Mouse (Mus musculus) megakaryocyte progenitor cell, adult 5-6 weeks (primary cell): ENCODE measurements around the gene Igf1r. TPM values are rescaled to one million over a fixed set of nuclear protein-coding genes. Genes with fewer than 3 reads are reported as not detected.

Experiments used
- ATAC-seq: replicated peaks from 2 replicates; pipeline ENCODE4 v1.8.0; 2016; ENCODE audit warnings: mild to moderate bottlenecking, moderate TSS enrichment, inconsistent platforms; ENCODE audit not compliant: poor library complexity
- total RNA-seq, 2 experiments: library from RNA; stranded (forward) in 1 of 2; stranded (reverse) in 1 of 2; fragments of 157-497, 149-512 nt in 1 of 2; fragments of 200-1000 nt in 1 of 2; gene quantifications; 2 replicates each; pipeline versions ENCODE4 v1.2.3 to v1.2.4; 2015 to 2017

Igf1r gene
- total RNA-seq (2015) (46.1 and 50.3 TPM in 2 replicates), total RNA-seq (2017) (22.4 and 25.0 TPM in 2 replicates)

- peak; percentile 17 for ATAC-seq
These were observed at the start of gene Igf1r for GRCm38 (mm10) chr7:67952777-67953700. TSS of gene Igf1r (plus strand) at chr7:67952827.

GRCm38 (mm10) chr7:67906358-67906757 lies 46.3 kb upstream of the Igf1r start:
- peak; percentile 97 for ATAC-seq

- no peak for ATAC-seq
These were observed 44.7 kb upstream of the Igf1r start for GRCm38 (mm10) chr7:67907786-67908400.

GRCm38 (mm10) chr7:67910528-67910927 lies 42.1 kb upstream of the Igf1r start:
- ATAC-seq, result no peak

- ATAC-seq, result no peak
These were observed 41.7 kb upstream of the Igf1r start for GRCm38 (mm10) chr7:67910947-67911346.

GRCm38 (mm10) chr7:67911841-67912240 lies 40.8 kb upstream of the Igf1r start:
- peak; percentile 96 for ATAC-seq

- ATAC-seq, result no peak
These were observed 35.7 kb upstream of the Igf1r start for GRCm38 (mm10) chr7:67916960-67917359.

- ATAC-seq, result no peak
These were observed 34.9 kb upstream of the Igf1r start for GRCm38 (mm10) chr7:67917753-67918152.

GRCm38 (mm10) chr7:67919467-67919866 lies 33.2 kb upstream of the Igf1r start:
- no peak for ATAC-seq

GRCm38 (mm10) chr7:67924215-67924614 lies 28.4 kb upstream of the Igf1r start:
- ATAC-seq, result peak; percentile 39; the same call in 1 of the 2 replicates

GRCm38 (mm10) chr7:67930132-67930531 lies 22.5 kb upstream of the Igf1r start:
- ATAC-seq, result peak; percentile 52

- peak; percentile 87 for ATAC-seq
These were observed 15.8 kb upstream of the Igf1r start for GRCm38 (mm10) chr7:67936801-67937200.

GRCm38 (mm10) chr7:67943805-67944204 lies 8.8 kb upstream of the Igf1r start:
- ATAC-seq, result peak; percentile 48

- ATAC-seq, result no peak
These were observed 5.7 kb upstream of the Igf1r start for GRCm38 (mm10) chr7:67946901-67947300.

GRCm38 (mm10) chr7:67950346-67950814 lies 2.2 kb upstream of the Igf1r start:
- ATAC-seq, result no peak

- peak; percentile 43 for ATAC-seq
These were observed 1.7 kb upstream of the Igf1r start for GRCm38 (mm10) chr7:67950815-67951531.

GRCm38 (mm10) chr7:67951532-67952035 lies 1.0 kb upstream of the Igf1r start:
- peak; percentile 69 for ATAC-seq

GRCm38 (mm10) chr7:67952036-67952681 lies 468 bp upstream of the Igf1r start:
- ATAC-seq, result peak; percentile 33

- ATAC-seq, result no peak
These were observed 1.2 kb downstream of the Igf1r start for GRCm38 (mm10) chr7:67953764-67954242.

- no peak for ATAC-seq
These were observed 2.1 kb downstream of the Igf1r start for GRCm38 (mm10) chr7:67954591-67955185.
